Mouse (Mus musculus) kidney, postnatal 0 days (tissue): ENCODE data around the gene Stab2. TPM values are rescaled to one million over a fixed set of nuclear protein-coding genes. Genes with fewer than 3 reads are reported as not detected.

Experiments
- ATAC-seq: fragments of 200-750 bp; cut with Nextera tagmentation; replicated peaks from 2 replicates; pipeline ENCODE4 v1.8.0; 2017; ENCODE audit warnings: low read depth, moderate number of reproducible peaks, moderate TSS enrichment, moderate library complexity; ENCODE audit not compliant: low FRiP score
- DNase-seq: peaks from one replicate; pipeline ENCODE4 v3.0.0-alpha.2; 2016; ENCODE audit warnings: low spot score
- H3K27ac ChIP-seq: fragments of 300-500 bp; sonication (generic); 2 replicates; pipeline ENCODE4 v1.5.1; 2014; ENCODE audit warnings: mild to moderate bottlenecking
- H3K27me3 ChIP-seq: fragments of 300-500 bp; sonication (generic); 2 replicates; pipeline ENCODE4 v1.6.1; 2014; ENCODE audit warnings: low read length, mixed read lengths; ENCODE audit not compliant: insufficient read depth
- H3K36me3 ChIP-seq: fragments of 300-500 bp; sonication (generic); 2 replicates; pipeline ENCODE4 v1.6.1; 2014; ENCODE audit warnings: low read length, mixed read lengths; ENCODE audit not compliant: insufficient read depth
- H3K4me1 ChIP-seq: fragments of 300-500 bp; sonication (generic); replicated peaks from 2 replicates; pipeline ENCODE4 v1.6.1; 2014; ENCODE audit warnings: antibody characterized with exemption, low read length, mixed read lengths; ENCODE audit not compliant: insufficient read depth
- H3K4me2 ChIP-seq: fragments of 300-500 bp; sonication (generic); 2 replicates; pipeline ENCODE4 v1.6.1; 2014; ENCODE audit warnings: mild to moderate bottlenecking, low read length, moderate library complexity, mixed read lengths
- H3K4me3 ChIP-seq: fragments of 300-500 bp; sonication (generic); replicated peaks from 2 replicates; pipeline ENCODE4 v1.5.1; 2014; ENCODE audit warnings: low read depth, low read length
- H3K9ac ChIP-seq: fragments of 300-500 bp; sonication (generic); 2 replicates; pipeline ENCODE4 v1.6.1; 2014; ENCODE audit warnings: low read depth, low read length
- H3K9me3 ChIP-seq: fragments of 300-500 bp; sonication (generic); replicated peaks from 2 replicates; pipeline ENCODE4 v1.6.1; 2016; ENCODE audit warnings: low read length, inconsistent platforms, mixed read lengths
- CTCF ChIP-seq: IDR thresholded peaks from 2 replicates; pipeline ENCODE4 v1.5.1; 2016; ENCODE audit warnings: antibody characterized with exemption, low read depth, mild to moderate bottlenecking, moderate library complexity
- WGBS: fragments of 180-500 bp; shearing (Covaris S2); extraction: QIAGEN DNeasy Blood & Tissue Kit; methylation state at CpG from one replicate; pipeline ENCODE4 v1.1.7; 2014; 5-methylcytosine and 5-hydroxymethylcytosine counted together
- polyA plus RNA-seq: library from polyadenylated mRNA; unstranded; fragments of >200 nt; fragmentation: Nextera tagmentation; extraction: Ambion mirVana; gene quantifications from 2 replicates; pipeline ENCODE4 v1.2.1, GENCODE M21; 2015

Stab2 gene
- polyA plus RNA-seq, 1 experiment from 2014 or later: 0.51 TPM

- H3K4me2 ChIP-seq: no peak overlapping the region
- H3K27ac ChIP-seq: no peak overlapping the region
- TF ChIP-seq CTCF: no peak
- WGBS: 72% methylated on average over 3 of the region's 3 CpGs
- ATAC-seq (no peak), DNase-seq (no peak)
- no peak overlapping the region for H3K4me3 ChIP-seq
- H3K9me3 ChIP-seq: no peaks in the 10 kb centered on the region
- H3K4me1 ChIP-seq: no peaks in the 10 kb centered on the region
- no peaks in the 10 kb centered on the region for H3K36me3 ChIP-seq
- H3K27me3 ChIP-seq: no peaks in the 10 kb centered on the region
- no peak overlapping the region for H3K9ac ChIP-seq
These were observed 332 bp upstream of the Stab2 start for GRCm38 (mm10) chr10:87008215-87008499.

DNA sequence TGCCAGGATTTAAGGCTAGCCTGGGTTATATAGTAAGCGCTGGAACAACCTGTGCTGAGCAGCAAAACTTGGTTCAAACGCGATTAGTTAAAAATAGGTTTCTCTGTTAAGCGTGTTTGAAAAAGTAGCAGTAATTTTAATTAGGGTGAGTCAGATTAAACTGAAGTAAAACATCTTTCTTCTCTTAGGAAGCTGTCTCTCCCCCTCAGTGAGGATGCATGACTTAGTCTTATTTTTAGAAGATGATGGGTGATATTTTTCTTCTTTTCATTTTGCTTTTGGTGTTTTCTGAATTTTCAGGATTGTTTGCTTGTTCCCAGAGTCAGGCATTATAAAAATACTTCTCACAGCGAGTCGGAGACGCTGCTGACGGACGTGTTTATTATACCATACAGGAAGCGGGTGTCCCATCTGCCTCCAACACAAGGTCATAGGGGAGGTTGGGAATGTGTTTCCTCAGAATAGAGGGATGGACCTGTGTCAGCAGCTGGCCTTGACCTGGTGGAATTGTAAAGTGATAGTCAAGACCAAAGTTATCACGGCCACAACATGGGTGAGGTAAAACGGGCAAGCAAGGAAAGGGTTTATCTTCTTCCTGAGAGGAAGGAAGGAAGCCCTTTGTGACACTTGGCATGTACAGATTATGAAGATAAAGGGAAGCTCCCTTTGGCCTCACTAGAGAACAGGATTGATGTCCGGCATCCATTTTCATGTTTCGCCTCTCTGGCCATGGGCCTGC is 15.4 kb downstream of the Stab2 start:
- ATAC-seq: no peak
- Histone ChIP-seq H3K27ac (no peak overlapping the region), H3K27me3 (no peaks in the 10 kb centered on the region), H3K4me3 (no peak overlapping the region), H3K36me3 (no peaks in the 10 kb centered on the region), H3K9ac (no peak overlapping the region), H3K4me1 (no peaks in the 10 kb centered on the region), H3K9me3 (no peaks in the 10 kb centered on the region), H3K4me2 (no peak overlapping the region)
- 41% methylated on average over 14 of the region's 14 CpGs for WGBS
- no peak for TF ChIP-seq CTCF
- peak; percentile 61 for DNase-seq

DNA sequence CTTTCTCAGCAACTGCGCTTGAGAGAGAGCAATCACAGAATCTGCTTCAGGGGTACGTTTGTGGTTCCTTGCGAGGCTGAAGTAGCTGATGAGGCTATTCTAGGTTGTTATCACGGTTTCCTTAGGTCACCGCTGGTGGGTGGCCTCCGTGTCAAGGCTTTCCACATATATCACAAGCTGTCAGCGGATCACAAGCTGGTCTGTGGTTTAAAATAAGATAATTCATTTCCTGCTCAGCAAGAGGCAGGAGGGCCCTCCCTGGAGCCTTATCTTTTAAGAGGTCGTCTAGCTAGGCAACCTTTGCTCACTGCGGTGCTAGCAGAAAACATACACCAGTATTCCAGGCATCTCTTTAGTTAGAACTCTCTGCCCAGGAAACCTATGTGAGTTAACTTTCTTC is 17.2 kb downstream of the Stab2 start:
- H3K9ac ChIP-seq: no peak overlapping the region
- H3K27ac ChIP-seq: no peak overlapping the region
- no peaks in the 10 kb centered on the region for H3K9me3 ChIP-seq
- no peak for TF ChIP-seq CTCF
- ATAC-seq: no peak
- H3K36me3 ChIP-seq: no peaks in the 10 kb centered on the region
- no peak overlapping the region for H3K4me2 ChIP-seq
- WGBS: 44% methylated on average over 9 of the region's 9 CpGs
- no peaks in the 10 kb centered on the region for H3K4me1 ChIP-seq
- DNase-seq: peak; percentile 22
- no peak overlapping the region for H3K4me3 ChIP-seq
- no peaks in the 10 kb centered on the region for H3K27me3 ChIP-seq

DNA sequence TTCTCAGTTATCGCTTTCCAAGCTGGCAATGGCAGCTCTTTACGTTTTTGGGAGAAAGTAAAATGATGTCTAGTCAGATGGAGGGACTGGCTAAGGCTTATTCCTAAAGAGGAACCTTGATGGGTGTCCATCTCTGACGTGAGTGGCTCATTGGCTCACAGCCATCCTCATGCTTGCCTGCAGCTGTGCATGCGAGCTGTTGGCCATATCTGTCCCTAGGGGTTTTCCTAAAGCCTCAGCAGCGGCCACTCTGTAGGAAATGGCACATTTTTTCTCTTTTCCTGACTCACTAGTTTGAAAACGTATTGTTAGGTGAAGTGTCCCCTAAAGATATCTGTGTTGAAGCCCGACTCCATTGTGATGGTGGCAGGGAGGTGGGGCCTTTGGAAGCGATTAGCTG is 18.0 kb downstream of the Stab2 start:
- Histone ChIP-seq H3K27me3 (no peaks in the 10 kb centered on the region), H3K36me3 (no peaks in the 10 kb centered on the region), H3K9me3 (no peaks in the 10 kb centered on the region), H3K4me1 (no peaks in the 10 kb centered on the region), H3K4me2 (no peak overlapping the region), H3K4me3 (no peak overlapping the region), H3K27ac (no peak overlapping the region), H3K9ac (no peak overlapping the region)
- TF ChIP-seq CTCF: no peak
- 64% methylated on average over 8 of the region's 8 CpGs for WGBS
- ATAC-seq (no peak), DNase-seq (no peak)

DNA sequence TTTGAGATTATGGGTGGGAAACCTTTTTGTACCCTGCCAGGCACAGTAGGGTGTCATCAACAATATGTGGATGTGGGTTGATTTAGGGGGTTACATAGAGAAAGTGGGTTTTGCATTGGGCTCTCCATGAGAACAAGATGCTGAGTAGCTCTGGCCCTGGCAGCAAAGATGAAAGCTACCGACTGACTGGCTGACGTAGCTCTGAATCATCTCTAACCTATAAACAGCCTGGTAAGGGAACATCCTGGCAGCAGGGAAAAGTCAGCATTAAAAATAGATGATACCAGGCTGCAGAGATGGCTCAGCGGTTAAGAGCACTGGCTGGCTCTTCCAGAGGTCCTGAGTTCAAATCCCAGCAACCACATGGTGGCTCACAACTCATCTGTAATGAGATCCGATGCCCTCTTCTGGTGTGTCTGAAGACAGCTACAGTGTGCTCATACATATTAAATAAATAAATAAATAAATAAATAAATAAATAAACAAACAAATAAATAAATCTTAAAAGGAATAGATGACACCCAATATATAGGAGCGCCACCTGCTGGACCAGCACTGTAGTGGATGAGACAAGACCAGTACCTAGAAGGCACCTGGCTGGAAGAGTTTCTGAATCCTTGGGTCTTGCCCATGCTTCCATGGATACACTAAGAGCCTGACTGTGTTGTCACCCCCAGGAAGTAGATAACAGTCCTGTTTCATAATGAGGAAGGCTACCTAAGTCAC is 31.7 kb downstream of the Stab2 start:
- Histone ChIP-seq H3K4me3 (no peak overlapping the region), H3K9ac (no peak overlapping the region), H3K4me1 (no peaks in the 10 kb centered on the region), H3K36me3 (no peaks in the 10 kb centered on the region), H3K4me2 (no peak overlapping the region), H3K27ac (no peak overlapping the region), H3K27me3 (no peaks in the 10 kb centered on the region), H3K9me3 (no peaks in the 10 kb centered on the region)
- DNase-seq: peak; percentile 34
- ATAC-seq: no peak
- WGBS: 86% methylated on average over 5 of the region's 5 CpGs
- peak; percentile 61 for TF ChIP-seq CTCF

GRCm38 (mm10) chr10:86973276-86973675 is 34.5 kb downstream of the Stab2 start:
- Histone ChIP-seq H3K27ac (no peak overlapping the region), H3K9me3 (no peaks in the 10 kb centered on the region), H3K36me3 (no peaks in the 10 kb centered on the region), H3K9ac (no peak overlapping the region), H3K4me2 (no peak overlapping the region), H3K27me3 (no peaks in the 10 kb centered on the region), H3K4me1 (no peaks in the 10 kb centered on the region), H3K4me3 (no peak overlapping the region)
- no peak for DNase-seq
- TF ChIP-seq CTCF: no peak
- WGBS: 79% methylated on average over 5 of the region's 5 CpGs
- no peak for ATAC-seq
